ENCODE assay signal across 20 mouse cellular contexts in genomic region chr8:79575175-79575734, GRCm38 (mm10).
DNase-seq lines count a peak whose midpoint lies in the region; ATAC-seq lines count a peak whose summit lies in the region.
"Had no signal": no experiment of that assay in that cellular context is flagged by ENCODE, and none has a peak within 500 bp of the region (broad histone marks: within the 10 kb centered on the region; RNA-seq: fewer than 3 reads in every experiment).

No protein-coding gene starts in this region.

- intact Hi-C loops in heart, postnatal 25 days (cut with DNase I), result loop anchor here (5.0 kb wide), 1 partner anchor 83 kb away; no protein-coding TSS in a partner anchor

- no peaks in the 10 kb centered on the region for H3K27me3 ChIP-seq in midbrain, embryonic 11.5 days (ENCODE audit: control insufficient read depth, insufficient read depth, low read length)
- H3K27me3 ChIP-seq in midbrain, embryonic 15.5 days (replicated peaks), result no peaks in the 10 kb centered on the region
- no peaks in the 10 kb centered on the region for H3K27me3 ChIP-seq in intestine, embryonic 14.5 days (replicated peaks; ENCODE audit: control insufficient read depth, insufficient read depth, low read length)
- H3K27me3 ChIP-seq in intestine, embryonic 16.5 days (replicated peaks; ENCODE audit: control insufficient read depth, insufficient read depth, low read length), result no peaks in the 10 kb centered on the region
- H3K27me3 ChIP-seq: heart, embryonic 12.5 days; heart, embryonic 15.5 days had no signal

- H3K4me3 ChIP-seq in midbrain, embryonic 11.5 days (ENCODE audit: low read depth, low read length), result no peak overlapping the region
- H3K4me3 ChIP-seq in midbrain, embryonic 15.5 days, result no peak overlapping the region
- H3K4me3 ChIP-seq in intestine, embryonic 14.5 days (ENCODE audit: low read depth, low read length), result no peak overlapping the region
- H3K4me3 ChIP-seq in intestine, embryonic 16.5 days (ENCODE audit: low read length), result no peak overlapping the region
- H3K4me3 ChIP-seq: forebrain, embryonic 10.5 days; gastrocnemius, adult 2 months; heart, embryonic 12.5 days; heart, embryonic 15.5 days had no signal

- DNase-seq in heart, adult 11 months, result peak; percentile 16
- no peak for DNase-seq in heart, postnatal 25 days (ENCODE audit: low spot score)
- DNase-seq in midbrain, embryonic 11.5 days (ENCODE audit: low spot score, missing footprints), result peak; percentile 85
- no peak for DNase-seq in intestine, embryonic 14.5 days (ENCODE audit: low spot score)
- no peak for DNase-seq in testis, postnatal 10 days (ENCODE audit: low spot score)
- no peak for DNase-seq in right cerebral cortex, postnatal 25 days
- DNase-seq: cerebellum, adult 11-12 months; cerebellum, adult 8-10 months; cerebellum, postnatal 36 days; heart, postnatal 4 days had no signal

- H3K4me2 ChIP-seq in midbrain, embryonic 11.5 days, result no peak overlapping the region
- no peak overlapping the region for H3K4me2 ChIP-seq in midbrain, embryonic 15.5 days
- H3K4me2 ChIP-seq in intestine, embryonic 14.5 days (ENCODE audit: low read length), result no peak overlapping the region
- no peak overlapping the region for H3K4me2 ChIP-seq in intestine, embryonic 16.5 days (ENCODE audit: low read depth, low read length)
- H3K4me2 ChIP-seq: heart, embryonic 12.5 days; heart, embryonic 15.5 days; hindbrain, embryonic 14.5 days had no signal

- 52% methylated on average over 2 of the region's 2 CpGs for WGBS in midbrain, embryonic 11.5 days
- 45% methylated on average over 2 of the region's 2 CpGs for WGBS in midbrain, embryonic 15.5 days
- 54% methylated on average over 2 of the region's 2 CpGs for WGBS in intestine, embryonic 14.5 days
- 57% methylated on average over 2 of the region's 2 CpGs for WGBS in intestine, embryonic 16.5 days

- H3K36me3 ChIP-seq in midbrain, embryonic 11.5 days (ENCODE audit: control insufficient read depth, insufficient read depth, low read length), result no peaks in the 10 kb centered on the region
- no peaks in the 10 kb centered on the region for H3K36me3 ChIP-seq in midbrain, embryonic 15.5 days (replicated peaks)
- H3K36me3 ChIP-seq in intestine, embryonic 14.5 days (ENCODE audit: control insufficient read depth, insufficient read depth, low read length), result no peaks in the 10 kb centered on the region
- no peaks in the 10 kb centered on the region for H3K36me3 ChIP-seq in intestine, embryonic 16.5 days (ENCODE audit: control insufficient read depth, insufficient read depth, low read length)
- H3K36me3 ChIP-seq: forebrain, embryonic 10.5 days; heart, embryonic 12.5 days; heart, embryonic 15.5 days had no signal

- H3K9ac ChIP-seq in midbrain, embryonic 11.5 days (ENCODE audit: low read length), result no peak overlapping the region
- H3K9ac ChIP-seq in midbrain, embryonic 15.5 days, result no peak overlapping the region
- no peak overlapping the region for H3K9ac ChIP-seq in intestine, embryonic 14.5 days (ENCODE audit: low read length)
- H3K9ac ChIP-seq in intestine, embryonic 16.5 days (ENCODE audit: low read depth, low read length), result no peak overlapping the region
- H3K9ac ChIP-seq: heart, embryonic 12.5 days; heart, embryonic 15.5 days; hindbrain, embryonic 14.5 days had no signal

- no peaks in the 10 kb centered on the region for H3K4me1 ChIP-seq in midbrain, embryonic 11.5 days (ENCODE audit: control insufficient read depth, insufficient read depth, low read length)
- H3K4me1 ChIP-seq in midbrain, embryonic 15.5 days, result no peaks in the 10 kb centered on the region
- H3K4me1 ChIP-seq in intestine, embryonic 14.5 days (replicated peaks; ENCODE audit: control insufficient read depth, insufficient read depth, low read length), result peaks cover 3% of the 10 kb centered on the region; the same call in 1 of the 2 replicates
- peaks cover 6% of the 10 kb centered on the region; the same call in 1 of the 2 replicates for H3K4me1 ChIP-seq in intestine, embryonic 16.5 days (ENCODE audit: control insufficient read depth, insufficient read depth, low read length)
- H3K4me1 ChIP-seq: forebrain, embryonic 10.5 days had no signal

- ATAC-seq in midbrain, embryonic 11.5 days (ENCODE audit: low FRiP score), result no peak
- no peak for ATAC-seq in midbrain, embryonic 15.5 days (replicated peaks)
- ATAC-seq in intestine, embryonic 14.5 days (replicated peaks; ENCODE audit: low FRiP score, low TSS enrichment, low read depth), result 0 out of 2 replicates have a peak, but pooled peaks have one; percentile 55
- ATAC-seq in intestine, embryonic 16.5 days, result peak; percentile 90
- ATAC-seq: CD4-positive, CD25-positive, alpha-beta regulatory T cell, adult 4 months; forebrain, embryonic 14.5 days; hindbrain, postnatal 0 days had no signal

- H3K27ac ChIP-seq in midbrain, embryonic 11.5 days (ENCODE audit: low read depth, low read length), result no peak overlapping the region
- no peak overlapping the region for H3K27ac ChIP-seq in midbrain, embryonic 15.5 days
- H3K27ac ChIP-seq in intestine, embryonic 14.5 days (ENCODE audit: low read depth), result no peak overlapping the region
- no peak overlapping the region for H3K27ac ChIP-seq in intestine, embryonic 16.5 days (ENCODE audit: low read length)
- H3K27ac ChIP-seq: forebrain, embryonic 10.5 days; heart, embryonic 15.5 days; hindbrain, embryonic 14.5 days; hindbrain, postnatal 0 days had no signal

- no peaks in the 10 kb centered on the region for H3K9me3 ChIP-seq in midbrain, embryonic 11.5 days (ENCODE audit: control insufficient read depth, low read length)
- H3K9me3 ChIP-seq in midbrain, embryonic 15.5 days, result no peaks in the 10 kb centered on the region
- H3K9me3 ChIP-seq in intestine, embryonic 14.5 days (ENCODE audit: control insufficient read depth, low read length), result no peaks in the 10 kb centered on the region
- H3K9me3 ChIP-seq in intestine, embryonic 16.5 days (ENCODE audit: control insufficient read depth, low read length), result no peaks in the 10 kb centered on the region
- H3K9me3 ChIP-seq: forebrain, embryonic 10.5 days; heart, embryonic 12.5 days; heart, embryonic 15.5 days had no signal

Comparison
In these comparisons a context has a peak if more than half of its experiments do, and no peak if none do; other contexts are left out.
1. DNase-seq: peak in heart, adult 11 months (single experiment) and midbrain, embryonic 11.5 days (single experiment); none in heart, postnatal 25 days (single experiment), intestine, embryonic 14.5 days (single experiment), testis, postnatal 10 days (single experiment) and right cerebral cortex, postnatal 25 days (single experiment).
2. ATAC-seq: peak in intestine, embryonic 14.5 days (single experiment) and intestine, embryonic 16.5 days (single experiment); none in midbrain, embryonic 11.5 days (single experiment) and midbrain, embryonic 15.5 days (single experiment).